Mouse (Mus musculus) erythroblast, embryonic 14.5 days (primary cell): ENCODE measurements at regions not wholly inside any gene's neighbourhood (a gene's known extent, or its start where the extent isn't known, plus 50 kb on each side); places are given as distances from the start of the nearest gene placed in this dataset.

ENCODE experiments used
- GATA1 ChIP-seq: IDR thresholded peaks from 2 replicates; pipeline ENCODE4 v1.6.1; 2012; ENCODE audit warnings: low read length, inconsistent platforms, mixed read lengths
- TAL1 ChIP-seq: IDR thresholded peaks from 3 replicates; pipeline ENCODE4 v1.6.1; 2012; ENCODE audit warnings: low read length, inconsistent platforms, mixed read lengths

DNA sequence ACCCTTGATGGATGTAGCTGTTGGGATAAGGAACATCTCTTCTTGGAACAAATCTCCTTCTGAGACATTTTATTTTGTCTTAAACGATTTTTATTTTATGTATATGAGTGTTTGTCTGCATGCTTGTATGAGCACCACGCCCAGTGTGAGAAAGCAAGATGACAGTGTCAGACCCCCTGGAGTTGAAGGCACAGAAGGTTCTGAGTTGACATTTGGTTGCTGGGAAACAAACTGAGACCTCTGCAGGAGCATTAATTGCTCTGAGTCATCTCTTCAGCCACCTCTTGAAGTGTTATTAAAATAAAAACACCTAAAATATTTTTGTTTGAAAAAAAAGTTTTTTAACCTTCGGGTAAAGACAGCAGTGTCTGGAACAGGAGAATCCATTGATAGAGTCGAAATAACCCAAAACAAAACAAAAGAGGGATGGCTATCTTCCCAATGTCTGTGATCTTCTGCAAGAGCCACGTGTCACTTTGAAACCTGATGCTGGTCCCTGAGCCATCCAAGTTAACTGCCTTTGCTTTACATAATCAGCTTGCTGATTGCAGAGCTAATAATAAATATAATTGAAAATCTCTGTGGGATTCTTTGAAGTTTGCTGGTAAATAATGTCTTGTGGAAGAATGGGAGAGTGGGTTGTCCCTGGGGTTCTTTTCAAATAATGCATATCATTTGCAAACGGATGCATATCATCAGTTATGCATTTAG, 92.8 kb upstream of the 1700024P04Rik start:
- TF ChIP-seq GATA1 (no peak), TAL1 (no peak)
